Mouse (Mus musculus) embryonic fibroblast, embryonic 13.5 days (primary cell): ENCODE measurements around the gene Fabp3.

ENCODE experiments used
- CTCF ChIP-seq: IDR thresholded peaks from 2 replicates; pipeline ENCODE4 v1.5.1; 2011; ENCODE audit warnings: mild to moderate bottlenecking, control low read depth, low read length, moderate library complexity, borderline replicate concordance; ENCODE audit not compliant: insufficient read depth
- POLR2A ChIP-seq: IDR thresholded peaks from 2 replicates; pipeline ENCODE4 v1.6.1; 2011; ENCODE audit warnings: low read depth, mild to moderate bottlenecking, control low read depth, low read length, moderate library complexity

GRCm38 (mm10) chr4:130299629-130300018, 8.8 kb upstream of the Fabp3 start:
- TF ChIP-seq POLR2A, result no peak
- TF ChIP-seq CTCF, result no peak
